Mouse (Mus musculus) mouse trophoblast stem cell (cell line): ENCODE data around the gene Trappc10.

ENCODE experiments used
- in situ Hi-C, 2 experiments: fragments of 300-500 bp; cut with MseI, MboI; formaldehyde crosslinking; loops; 2 replicates in 1 of 2; 3 replicates in 1 of 2; pipeline ENCODE4 v1.15.1; 2025

Gene Trappc10

DNA sequence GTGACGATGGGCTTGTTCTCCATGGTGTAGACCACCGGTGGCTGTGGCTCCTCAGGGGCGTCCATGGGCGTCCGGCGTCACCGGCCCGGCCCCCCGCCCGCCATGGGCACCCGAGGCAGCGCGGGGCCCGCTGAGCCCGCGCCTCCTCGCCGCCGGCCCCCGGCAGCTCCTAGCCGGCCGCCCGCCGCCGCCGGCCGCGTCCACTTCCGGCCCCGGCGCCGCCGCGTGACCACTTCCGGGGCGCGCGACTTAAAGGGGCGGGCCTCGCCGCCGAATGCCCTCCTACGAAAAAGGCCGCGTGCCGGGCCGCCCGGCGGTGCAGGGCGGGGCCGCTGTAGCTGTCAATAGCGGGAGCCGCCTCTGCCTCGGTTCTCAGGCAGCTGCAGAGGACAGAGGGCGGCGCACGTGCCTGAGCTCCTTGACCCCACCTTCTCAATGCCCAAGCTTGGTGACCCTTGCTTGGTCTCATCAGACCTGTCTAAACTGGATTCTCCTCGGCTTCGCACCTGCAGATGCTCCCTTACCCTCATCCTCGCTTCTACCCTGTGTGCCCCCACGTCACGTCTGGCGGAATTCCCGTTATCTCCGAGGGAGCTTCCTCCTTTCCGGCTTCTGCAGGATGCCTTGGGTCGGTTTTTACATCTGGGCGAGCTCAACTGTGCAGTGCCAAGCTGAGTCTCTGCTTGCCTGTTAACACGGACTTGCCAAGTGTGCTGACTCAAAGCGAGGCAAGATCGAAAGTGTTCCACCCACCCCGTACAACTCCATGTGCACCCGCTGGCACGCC lies at the start of gene Trappc10:
TSS of gene Trappc10 (minus strand) at position 204 of the 787 bp plus-strand sequence.
- in situ Hi-C loops, result no loop called here

DNA sequence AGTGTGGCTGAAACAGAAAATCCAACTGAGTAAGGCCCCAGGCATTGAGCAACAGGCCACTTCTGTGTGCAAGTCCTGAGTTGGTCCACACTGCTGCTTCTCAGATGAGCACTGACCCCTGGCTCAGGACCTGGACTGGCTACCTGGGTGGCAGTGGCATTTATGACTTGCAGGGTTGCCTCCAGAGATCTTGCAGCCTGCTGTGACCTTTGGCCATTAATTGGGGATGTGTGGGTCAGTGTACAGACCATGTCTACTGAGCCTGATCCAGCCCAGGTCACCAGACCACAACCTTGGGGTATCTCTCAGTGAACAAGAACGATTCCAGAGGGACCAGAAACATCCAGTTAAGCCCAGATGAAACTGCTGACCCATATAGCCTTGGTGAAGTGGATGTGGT lies 49.1 kb upstream of the Trappc10 start:
- in situ Hi-C loops, result no loop called here

- in situ Hi-C loops, result no loop called here
Observed at GRCm38 (mm10) chr10:78292381-78292780, 47.9 kb upstream of the Trappc10 start.

DNA sequence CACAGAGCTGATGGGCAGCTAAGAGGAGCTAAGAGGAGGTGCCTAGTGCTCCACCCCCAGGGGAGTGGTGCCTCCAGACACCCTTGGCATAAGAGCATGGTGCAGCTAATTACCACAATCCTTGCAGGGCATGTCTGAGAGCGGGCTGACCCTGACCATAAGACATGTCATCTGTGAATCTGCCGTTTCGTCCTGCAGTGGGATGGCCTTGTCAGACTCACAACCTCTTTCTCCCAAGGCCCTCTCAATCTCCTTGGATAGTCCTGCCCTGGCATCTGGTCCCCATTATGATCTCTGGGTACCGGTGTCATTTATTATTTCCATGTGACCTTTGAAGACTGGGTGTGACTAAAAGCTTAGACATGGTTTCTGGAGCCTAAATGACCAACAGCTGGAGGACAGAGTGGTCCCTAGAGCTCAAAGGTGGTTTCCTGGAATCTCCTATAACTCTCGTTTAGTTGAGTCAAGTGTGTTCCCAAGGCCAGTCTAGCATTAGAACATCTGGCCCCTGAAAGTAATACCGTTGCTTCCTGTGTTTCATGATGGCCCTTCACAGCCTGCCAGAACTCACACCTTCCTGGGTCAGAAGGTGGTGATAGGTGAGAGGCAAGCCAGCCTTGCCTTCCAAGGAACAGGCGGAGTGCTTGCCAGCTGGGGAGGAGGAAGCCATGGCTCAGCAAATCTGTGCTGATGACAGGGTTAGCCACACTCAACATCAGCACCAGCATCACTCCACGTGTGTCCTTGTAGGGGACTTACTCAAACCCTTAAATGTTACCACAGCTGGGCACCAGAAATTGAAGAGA lies 46.5 kb upstream of the Trappc10 start:
- in situ Hi-C loops, result no loop called here

DNA sequence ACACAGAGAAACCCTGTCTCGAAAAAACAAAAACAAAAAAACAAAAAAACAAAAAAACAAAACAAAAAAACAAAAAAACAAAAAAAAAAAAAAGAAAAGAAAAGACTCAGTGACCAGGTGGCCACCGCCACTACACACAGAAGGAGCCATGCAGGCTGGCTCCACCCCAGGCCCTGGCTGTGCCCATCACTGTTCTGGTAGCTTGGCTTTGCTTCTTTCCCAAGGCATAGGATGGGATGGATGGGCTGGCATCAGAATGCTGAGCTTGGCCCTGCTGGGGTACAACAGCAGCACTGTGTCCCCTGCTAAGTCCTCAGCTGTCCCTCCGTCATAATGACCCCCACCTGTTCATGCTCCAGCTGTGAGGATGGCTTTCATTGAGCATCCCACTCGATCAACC lies 44.5 kb upstream of the Trappc10 start:
- in situ Hi-C loops, result no loop called here

DNA sequence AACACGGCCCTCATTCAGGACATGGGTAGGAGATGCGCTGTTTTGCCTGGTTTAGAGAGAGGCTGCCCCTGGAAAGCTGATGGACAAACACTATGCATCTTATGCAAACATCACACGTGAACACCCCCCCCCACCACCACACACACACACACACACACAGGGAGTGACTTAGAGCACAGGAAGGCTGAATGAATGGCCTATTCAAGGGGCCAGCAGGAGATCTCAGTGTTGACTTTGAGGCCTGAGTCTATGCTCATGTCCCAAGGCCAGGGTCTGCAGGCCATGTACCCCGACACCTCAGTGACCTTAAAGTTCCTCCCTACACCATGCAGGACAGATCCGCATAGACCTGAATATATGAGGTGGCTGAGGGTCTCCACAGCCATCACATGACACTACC lies 43.7 kb upstream of the Trappc10 start:
- in situ Hi-C loops, result no loop called here

- in situ Hi-C loops, result no loop called here
Observed at GRCm38 (mm10) chr10:78287465-78288132, 43.2 kb upstream of the Trappc10 start.

- in situ Hi-C loops, result no loop called here
Observed at GRCm38 (mm10) chr10:78285959-78286358, 41.5 kb upstream of the Trappc10 start.

DNA sequence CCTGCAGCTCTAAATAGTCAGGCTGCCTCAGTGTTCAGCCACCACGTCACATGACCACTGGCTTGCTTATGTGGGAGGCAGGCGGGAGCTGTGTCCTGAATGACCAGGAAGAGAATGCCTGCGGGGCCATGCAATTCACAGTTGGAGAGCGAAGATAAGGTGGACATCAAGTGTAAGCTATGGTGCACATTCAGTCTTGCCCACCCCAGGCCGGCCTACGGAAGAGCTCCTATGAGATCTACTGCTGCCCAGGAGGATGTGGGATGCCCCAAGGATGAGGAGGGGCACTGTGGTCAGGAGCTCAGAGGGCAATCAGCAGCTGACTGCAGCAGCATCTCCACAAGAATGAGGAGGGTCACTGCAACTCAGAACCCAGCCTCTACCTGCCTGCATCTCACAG lies 41.0 kb upstream of the Trappc10 start:
- in situ Hi-C loops, result no loop called here

DNA sequence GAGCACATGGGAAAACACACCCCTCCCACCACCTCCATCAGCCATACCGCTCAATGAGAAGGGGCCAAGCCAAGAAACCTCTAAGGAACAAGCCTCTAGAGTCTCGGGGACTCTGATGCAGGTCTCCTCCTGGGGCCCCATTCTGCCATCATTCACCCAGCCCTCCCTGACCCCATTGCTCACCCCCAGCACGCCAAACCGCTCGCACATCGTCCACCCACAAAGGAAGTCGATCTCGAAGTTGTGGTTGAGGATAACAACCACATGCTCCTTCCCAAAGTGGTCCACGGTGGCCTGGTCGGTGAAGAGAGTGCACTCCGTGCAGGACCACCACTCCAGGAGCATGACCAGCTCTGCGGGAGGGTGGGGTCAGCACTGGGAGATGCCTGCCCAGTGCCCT lies 40.4 kb upstream of the Trappc10 start:
- in situ Hi-C loops, result no loop called here

DNA sequence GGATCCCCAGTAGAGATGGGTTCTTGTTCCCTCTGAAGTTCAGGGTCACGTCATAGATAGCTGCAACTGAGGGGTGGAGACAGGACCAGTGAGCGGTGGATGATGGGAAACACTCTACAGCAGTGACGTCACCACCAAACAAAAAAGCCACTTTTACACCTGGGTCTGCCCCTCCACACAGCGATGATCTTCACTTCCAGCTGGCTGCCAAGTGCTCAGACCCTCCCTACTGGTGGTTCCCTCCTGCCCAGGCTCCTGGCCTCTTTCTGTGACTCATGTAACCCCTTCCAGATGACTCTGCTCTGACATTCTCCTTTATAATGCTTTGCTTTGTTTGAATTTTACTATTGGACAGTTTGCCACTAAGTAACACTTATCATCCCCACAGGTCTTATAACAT lies 38.0 kb upstream of the Trappc10 start:
- in situ Hi-C loops, result no loop called here

DNA sequence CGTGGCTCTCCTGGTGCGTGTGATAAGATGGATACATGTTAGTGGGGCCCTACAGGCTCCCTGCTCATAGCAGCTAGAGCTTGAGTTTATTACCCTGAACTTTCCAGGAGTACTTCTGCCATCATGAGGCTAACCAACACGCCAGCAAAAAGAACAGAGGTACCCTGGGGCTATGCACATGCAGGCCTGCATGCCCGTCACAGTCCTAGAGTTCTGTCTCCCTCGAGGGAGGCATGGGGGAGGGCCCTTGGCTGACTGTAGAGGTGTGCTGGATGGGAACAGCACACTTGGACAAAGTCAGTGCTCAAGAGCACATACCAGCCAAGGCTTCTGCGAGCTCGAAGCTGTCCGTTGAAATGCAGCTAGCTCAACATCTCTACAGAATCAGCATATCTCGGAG lies 36.0 kb upstream of the Trappc10 start:
- in situ Hi-C loops, result no loop called here

- in situ Hi-C loops, result no loop called here
Observed at GRCm38 (mm10) chr10:78279210-78279609, 34.8 kb upstream of the Trappc10 start.

GRCm38 (mm10) chr10:78277835-78278234 lies 33.4 kb upstream of the Trappc10 start:
- in situ Hi-C loops, result no loop called here

DNA sequence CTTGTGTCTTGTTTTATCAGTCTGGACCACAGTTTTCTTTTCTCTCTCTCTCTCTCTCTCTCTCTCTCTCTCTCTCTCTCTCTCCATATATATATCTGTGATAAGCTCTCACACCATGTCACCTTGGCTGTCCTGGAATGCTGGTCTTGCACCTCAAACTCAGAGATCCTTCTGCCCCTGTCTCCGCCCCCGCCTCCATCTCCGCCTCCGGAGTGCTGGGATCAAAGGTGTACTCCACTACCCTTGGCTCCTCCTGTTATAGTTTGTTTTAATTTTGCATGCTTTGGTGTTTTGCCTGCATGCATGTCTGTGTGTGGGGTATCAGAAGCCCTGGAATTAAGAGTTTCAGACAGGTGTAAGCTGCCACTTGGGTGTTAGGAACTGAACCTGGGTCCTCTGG lies 31.8 kb upstream of the Trappc10 start:
- in situ Hi-C loops, result no loop called here

GRCm38 (mm10) chr10:78272932-78273331 lies 28.5 kb upstream of the Trappc10 start:
- in situ Hi-C loops, result loop anchor here in 1 of 2 experiments (25.0 kb wide), 1 partner anchor 114 kb away; no protein-coding TSS in a partner anchor

DNA sequence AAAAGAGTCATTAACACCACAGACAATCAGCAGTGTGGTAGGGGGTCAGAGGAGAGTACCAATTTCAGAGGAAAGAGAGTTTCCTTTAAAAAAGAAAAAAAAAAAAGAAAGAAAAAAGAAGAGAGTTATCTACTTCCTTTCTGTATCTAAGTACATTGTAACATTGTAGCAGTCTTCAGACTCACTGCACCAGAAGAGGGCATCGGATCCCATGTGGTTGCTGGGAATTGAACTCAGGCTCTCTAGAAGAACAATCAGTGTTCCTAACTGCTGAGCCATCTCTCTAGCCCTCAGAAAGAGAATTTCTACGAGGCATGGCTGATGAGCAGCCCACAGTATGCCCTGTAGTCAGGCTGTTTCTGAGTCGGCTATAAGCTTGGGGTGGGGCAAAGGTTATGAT lies 21.4 kb upstream of the Trappc10 start:
- in situ Hi-C loops, result loop anchor here in 1 of 2 experiments (25.0 kb wide), 1 partner anchor 121 kb away; no protein-coding TSS in a partner anchor

DNA sequence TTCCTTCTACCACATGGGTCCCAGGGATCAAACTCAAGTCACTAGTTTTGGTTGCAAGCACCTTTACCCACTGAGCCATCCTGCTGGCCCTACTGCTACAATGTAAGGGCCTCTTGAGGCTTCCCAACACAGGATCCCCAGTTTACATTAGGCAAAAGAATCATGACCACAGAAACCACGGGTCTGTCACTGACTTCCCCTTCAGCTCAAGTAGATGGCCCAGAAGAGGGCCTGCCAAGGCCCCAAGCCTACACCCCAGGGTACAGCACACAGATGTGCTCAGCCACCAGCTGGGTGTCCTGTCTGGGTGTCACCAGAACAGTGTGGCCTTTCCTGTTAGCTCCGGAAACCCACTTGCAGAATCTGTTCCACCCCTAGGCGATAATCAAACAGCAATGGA lies 20.3 kb upstream of the Trappc10 start:
- in situ Hi-C loops, result loop anchor here in 1 of 2 experiments (25.0 kb wide), 1 partner anchor 123 kb away; no protein-coding TSS in a partner anchor

- in situ Hi-C loops, result loop anchor here in 1 of 2 experiments (25.0 kb wide), 1 partner anchor 126 kb away; no protein-coding TSS in a partner anchor
Observed at GRCm38 (mm10) chr10:78260916-78261650, 16.6 kb upstream of the Trappc10 start.

GRCm38 (mm10) chr10:78260322-78260721 lies 15.9 kb upstream of the Trappc10 start:
- in situ Hi-C loops, result loop anchor here in 1 of 2 experiments (25.0 kb wide), 1 partner anchor 127 kb away; no protein-coding TSS in a partner anchor

DNA sequence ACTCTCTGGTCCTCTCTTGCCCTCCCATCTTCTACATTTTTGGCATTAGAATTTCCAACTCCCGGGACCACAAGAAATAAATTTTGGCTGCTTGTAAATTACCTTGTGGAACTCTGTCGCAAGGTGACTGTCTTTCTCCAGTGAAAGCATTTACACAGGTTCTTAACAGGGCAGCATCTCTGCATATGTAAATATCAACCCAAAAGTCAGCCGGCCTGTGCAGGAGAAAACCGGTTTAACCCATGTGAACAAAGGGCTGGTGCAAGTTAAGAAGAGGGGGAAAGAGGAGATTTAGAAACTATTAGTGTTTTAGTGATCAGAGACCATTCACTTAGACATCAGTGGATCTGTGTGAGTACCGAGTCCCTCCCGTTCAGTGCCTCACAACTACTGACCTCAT lies 15.3 kb upstream of the Trappc10 start:
- in situ Hi-C loops, result loop anchor here in 1 of 2 experiments (25.0 kb wide), 1 partner anchor 128 kb away; no protein-coding TSS in a partner anchor
